Mouse (Mus musculus): ENCODE measurements around the gene Ech1. TPM values are rescaled to one million over a fixed set of nuclear protein-coding genes. Genes with fewer than 3 reads are reported as not detected.

The Ech1 gene
- total RNA-seq, 2 experiments from 2014 or later: 110 to 180 TPM

DNA sequence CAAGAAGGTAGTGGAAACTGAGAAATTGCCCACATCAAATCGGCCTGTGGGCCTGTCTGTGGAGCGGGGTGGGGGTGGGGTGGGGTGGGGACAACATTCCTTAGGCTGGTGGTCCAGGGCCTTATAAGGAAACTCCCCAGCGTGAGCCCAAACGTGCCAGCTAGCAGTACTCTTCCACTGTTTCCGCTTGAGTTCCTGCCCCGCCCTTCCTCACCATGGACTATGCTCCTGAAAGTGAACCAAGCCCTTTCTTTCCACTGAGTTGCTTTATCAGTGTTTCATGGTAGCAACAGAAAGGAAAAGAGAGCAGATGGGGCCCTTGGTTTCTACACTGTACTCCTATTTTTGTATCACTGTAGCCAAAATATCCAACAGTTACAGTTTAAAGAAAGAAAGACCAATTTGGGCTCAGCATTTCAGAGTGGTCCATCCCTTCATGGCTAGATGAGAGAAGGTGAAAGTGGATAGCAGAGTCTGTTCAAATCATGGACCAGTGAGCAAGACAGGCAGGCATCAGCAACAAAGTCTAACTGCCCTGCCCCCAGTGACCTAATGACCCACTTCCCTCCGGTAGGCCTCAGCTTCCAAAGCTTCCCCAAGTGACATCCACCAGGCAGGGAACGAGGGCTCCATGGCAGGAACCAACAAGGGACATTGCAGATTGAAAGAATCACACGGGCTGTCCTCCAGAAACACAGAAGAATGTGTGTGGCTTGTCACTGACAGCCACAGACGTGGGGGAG is 22.0 kb upstream of the Ech1 start:
- ATAC-seq (replicated peaks; ENCODE audit: poor library complexity): peak; percentile 62

DNA sequence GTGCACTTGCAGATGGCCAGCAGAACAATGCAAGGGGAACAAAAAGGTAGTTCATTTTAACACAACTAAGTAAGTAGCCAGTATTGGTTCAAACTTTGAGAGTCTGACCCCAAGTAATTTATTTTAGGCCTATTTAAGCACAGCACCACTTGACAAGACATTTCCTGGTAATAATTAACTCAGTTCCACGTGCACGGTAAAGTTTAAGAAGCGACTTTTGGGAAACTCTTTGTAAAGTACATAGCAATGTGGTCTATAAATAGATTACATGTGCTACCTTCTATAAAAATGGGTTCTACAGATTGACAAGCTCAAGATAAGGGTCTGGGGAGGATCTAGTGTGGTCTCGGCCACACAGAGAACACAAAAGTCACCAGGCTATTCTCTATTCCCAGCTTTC is 21.3 kb upstream of the Ech1 start:
- ATAC-seq (replicated peaks; ENCODE audit: poor library complexity): no peak

DNA sequence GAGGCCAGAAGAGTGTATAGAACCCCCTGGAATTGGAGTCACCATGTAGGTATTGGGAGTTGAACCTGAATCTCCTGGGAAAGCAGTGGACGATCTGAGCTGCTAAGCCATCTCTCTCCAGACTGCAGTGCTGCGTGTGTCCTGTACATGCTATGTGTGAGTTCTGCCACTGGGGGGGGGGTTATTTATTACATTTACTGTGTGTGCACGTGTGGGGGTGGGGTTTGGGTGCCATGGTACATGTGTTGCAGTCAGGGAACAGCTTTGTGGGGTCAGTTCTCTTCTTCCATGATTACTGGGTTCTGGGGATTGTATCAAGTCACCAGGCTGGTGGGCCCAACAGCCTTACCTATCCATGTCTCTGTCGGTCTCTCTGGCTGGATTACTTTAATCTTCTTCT is 18.1 kb upstream of the Ech1 start:
- no peak for ATAC-seq (replicated peaks; ENCODE audit: poor library complexity)

GRCm38 (mm10) chr7:28807641-28808220 is 17.3 kb upstream of the Ech1 start:
- no peak for ATAC-seq (replicated peaks; ENCODE audit: poor library complexity)

DNA sequence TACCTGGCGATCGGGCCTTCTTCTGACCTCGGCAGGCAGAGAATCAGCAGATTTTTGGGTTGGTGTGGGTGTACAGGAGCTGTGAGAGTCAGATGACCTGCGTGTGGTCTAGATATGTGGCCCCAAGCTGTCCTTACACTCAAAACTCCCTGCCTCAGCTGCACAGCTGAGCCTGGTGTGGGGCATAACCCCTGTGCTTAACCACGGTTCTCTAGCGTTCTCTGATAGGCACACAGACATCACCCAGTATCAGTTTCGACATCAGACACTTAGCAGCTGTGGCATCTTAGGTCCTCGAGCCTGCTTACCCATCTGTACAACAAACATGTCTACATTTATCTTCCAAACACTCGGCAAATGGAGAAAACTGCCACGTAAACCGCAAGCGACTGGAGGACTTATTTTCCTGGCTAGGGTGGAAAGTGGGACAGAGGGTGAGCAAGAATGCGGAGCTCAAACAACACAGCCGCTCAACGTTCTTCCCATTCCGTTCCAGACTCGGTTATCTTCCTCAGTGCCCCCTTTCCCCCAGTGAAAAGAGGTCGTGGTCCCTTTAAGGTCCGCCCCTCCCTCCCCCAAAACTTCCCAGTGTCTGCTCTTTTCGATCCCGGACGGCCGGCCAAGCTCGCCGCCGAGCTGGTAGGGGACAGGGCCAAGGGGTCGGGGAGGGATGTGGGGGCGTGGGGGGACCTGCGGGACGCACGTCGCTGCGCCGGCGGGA is 16.6 kb upstream of the Ech1 start, which contains the start of gene Hnrnpl:
Gene Hnrnpl (plus strand): TSS at position 321 of the 721 bp plus-strand sequence.
- peak; percentile 8 for ATAC-seq (replicated peaks; ENCODE audit: poor library complexity)

GRCm38 (mm10) chr7:28808957-28809393 is 16.0 kb upstream of the Ech1 start:
- ATAC-seq (replicated peaks; ENCODE audit: poor library complexity): peak; percentile 53

DNA sequence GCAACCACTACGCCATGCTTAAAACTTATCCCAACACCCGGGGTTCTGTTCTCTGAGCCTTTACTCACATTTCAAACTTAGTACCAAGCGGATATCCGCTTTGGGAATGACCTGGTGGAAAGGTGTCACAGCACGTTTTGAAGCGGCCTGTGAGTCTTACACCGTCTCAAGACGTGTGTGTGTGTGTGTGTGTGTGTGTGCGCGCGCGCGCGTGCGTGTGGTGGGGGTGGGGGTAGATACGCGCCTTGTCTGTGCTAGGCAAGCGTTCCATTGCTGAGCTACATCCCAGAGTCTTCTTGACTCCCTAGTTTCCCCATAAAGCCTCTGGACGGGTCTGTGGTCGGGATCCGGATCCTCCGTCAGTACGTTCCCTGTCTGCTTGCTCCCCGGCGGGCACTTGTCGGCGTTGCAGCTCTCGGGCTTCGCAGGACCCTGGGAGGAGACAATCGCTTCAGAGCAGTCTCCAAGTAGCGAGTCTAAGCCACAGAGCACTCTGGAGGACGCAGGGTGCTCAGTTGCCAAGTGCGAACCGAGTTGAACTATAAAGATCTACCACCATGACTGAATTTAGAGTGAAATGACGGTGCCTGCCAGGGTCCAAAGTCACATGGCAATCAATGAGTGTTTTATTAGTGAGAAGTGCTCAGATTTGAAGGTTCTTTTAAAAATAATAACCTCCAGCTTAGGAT is 15.5 kb upstream of the Ech1 start:
- peak; percentile 18 for ATAC-seq (replicated peaks; ENCODE audit: poor library complexity)

DNA sequence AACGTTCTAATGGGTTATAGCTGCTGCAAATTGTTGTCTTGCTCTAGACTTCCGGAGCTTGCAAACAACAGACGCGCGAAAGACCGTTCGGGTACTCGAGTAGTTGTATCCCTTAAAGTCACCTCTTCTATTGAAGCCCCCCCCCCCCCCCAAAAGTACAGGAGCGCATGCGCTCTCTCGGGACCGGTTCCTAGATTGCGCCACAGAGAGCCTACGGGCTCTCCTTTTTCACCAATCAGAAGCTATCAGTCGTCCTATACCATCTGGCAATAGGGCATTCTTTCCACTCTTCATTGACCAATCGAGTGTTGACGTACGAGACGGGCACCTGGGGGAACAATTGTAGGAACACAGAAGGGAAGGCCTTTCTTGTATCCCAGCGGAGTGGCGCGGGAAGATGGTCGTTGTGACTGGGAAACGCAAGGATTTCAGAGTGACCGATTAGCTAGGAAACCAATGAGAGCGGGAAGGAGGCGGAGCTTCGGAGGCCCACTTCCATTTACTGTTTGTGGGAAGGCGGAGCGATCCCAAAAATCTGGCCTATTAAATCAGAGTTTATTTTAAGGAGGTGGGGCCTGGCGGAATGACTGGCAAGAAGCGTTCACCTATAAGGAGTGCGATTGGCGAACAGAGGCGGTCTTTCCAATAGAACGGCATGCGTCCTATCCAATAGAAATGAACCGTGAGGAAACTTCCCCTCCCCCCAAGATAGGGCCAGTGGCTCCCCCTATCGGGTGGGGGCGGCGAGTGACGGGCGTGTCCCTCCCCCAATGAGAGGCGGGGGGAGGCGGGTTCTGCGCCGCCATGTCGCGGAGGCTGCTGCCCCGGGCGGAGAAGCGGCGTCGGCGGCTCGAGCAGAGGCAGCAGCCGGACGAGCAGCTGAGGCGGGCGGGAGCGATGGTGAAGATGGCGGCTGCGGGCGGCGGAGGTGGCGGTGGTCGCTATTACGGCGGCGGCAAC is 14.6 kb upstream of the Ech1 start:
- ATAC-seq (replicated peaks; ENCODE audit: poor library complexity): peak; percentile 64

GRCm38 (mm10) chr7:28811228-28811627 is 13.8 kb upstream of the Ech1 start:
- ATAC-seq (replicated peaks; ENCODE audit: poor library complexity): peak; percentile 28

DNA sequence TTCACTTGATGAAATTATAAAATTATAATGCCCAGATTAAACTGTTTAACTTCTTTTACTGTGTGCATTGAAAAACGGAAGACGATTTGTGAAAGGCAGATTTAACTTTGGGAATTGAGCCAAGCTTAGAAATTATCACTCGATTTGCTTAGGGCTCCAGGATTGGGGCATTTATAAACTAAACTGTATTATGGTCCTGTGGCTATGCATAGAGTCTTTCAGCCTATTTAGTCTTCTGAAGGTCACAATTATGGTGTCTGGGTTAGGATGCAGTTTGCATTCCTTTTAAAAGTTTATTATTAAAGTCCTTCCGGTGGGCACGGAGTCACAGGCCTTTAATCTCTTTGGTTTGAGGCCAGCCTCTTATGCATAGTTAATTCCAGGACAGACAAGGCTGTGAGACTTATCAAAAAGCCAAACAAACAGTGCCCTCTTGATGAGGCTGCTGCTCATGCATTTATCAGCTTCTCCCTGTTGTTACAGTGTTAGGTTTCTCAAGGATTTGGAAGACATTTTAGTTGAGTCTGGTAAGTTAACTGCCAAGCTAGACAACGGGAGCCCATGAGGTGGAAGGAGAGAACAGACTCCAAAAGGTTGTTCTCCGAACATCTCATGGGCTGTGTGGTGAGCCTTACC is 13.3 kb upstream of the Ech1 start:
- no peak for ATAC-seq (replicated peaks; ENCODE audit: poor library complexity)

DNA sequence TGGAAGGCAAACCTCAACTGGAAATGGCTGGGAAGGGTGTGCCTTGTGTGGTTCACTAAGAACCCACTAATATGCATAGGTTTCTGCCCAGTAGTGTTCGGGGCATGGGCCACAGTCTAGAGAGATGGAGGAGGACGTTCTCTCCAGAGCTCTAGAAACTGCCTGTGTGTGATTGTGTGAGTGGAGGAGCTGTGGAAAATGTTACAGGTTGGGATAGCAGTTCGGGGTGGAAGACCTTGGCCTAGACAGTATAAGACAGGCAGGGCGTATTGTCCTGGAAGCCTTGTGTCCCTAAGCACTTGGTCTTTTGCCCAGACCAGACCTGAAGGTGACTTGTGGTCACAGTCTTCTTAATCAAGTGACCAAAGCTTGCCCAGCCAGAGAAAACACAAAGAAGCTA is 12.6 kb upstream of the Ech1 start:
- ATAC-seq (replicated peaks; ENCODE audit: poor library complexity): no peak

GRCm38 (mm10) chr7:28812949-28813348 is 12.1 kb upstream of the Ech1 start:
- ATAC-seq (replicated peaks; ENCODE audit: poor library complexity): no peak

DNA sequence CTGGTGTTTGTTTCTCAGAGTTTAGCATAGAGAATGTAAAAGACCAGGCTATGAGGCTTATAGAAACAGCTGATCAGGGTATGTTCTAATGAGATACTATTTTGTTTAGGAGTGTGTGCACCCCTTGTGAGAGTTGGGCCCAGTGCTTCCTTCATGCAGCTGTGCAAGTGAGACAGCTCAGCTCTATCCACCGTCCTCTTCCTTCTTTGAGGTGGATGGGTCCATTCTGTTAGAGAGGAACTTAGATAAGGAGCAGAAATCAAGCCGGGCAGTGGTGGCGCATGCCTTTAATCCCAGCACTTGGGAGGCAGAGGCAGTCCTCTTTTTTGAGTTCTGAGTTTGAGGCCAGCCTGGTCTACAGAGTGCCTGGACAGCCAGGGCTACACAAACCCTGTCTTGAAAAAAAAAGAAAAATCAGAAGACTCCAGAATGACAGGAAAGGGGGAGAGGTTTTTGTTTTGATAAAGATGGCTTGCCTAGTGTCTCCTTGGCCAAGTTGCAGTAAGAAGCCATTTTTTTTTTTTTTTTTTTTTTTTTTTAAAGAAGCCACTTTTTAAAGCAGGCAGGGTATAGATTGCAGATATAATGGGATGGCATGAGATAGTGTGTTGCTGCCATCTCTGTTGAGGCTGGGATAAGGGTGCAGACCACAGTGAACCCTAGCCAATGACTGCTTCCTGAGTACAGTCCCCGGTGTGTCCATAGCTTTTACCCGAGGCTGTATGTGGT is 10.5 kb upstream of the Ech1 start:
- no peak for ATAC-seq (replicated peaks; ENCODE audit: poor library complexity)

DNA sequence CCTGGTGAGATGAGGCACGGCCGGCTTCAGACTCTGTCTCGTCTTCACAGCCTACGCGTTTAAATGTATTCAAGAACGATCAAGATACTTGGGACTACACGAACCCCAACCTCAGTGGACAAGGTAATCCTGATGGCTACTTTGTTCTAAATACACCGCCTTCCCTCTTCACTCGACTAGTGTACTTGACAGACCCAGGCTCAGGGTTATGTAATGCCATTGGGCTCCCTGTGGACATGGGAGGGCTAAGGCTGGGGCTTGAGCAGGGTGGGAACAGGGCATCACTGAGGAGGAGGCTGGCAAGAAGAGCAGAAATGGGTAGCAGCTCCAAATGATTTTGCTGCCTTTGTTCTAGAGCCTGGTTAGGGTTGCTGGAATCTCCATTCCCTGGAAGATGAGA is 9.8 kb upstream of the Ech1 start:
- no peak for ATAC-seq (replicated peaks; ENCODE audit: poor library complexity)

- ATAC-seq (replicated peaks; ENCODE audit: poor library complexity): no peak
These were observed 8.8 kb upstream of the Ech1 start for GRCm38 (mm10) chr7:28816201-28816600.

- ATAC-seq (replicated peaks; ENCODE audit: poor library complexity): no peak
These were observed 8.1 kb upstream of the Ech1 start for GRCm38 (mm10) chr7:28816920-28817319.

- ATAC-seq (replicated peaks; ENCODE audit: poor library complexity): no peak
These were observed 7.5 kb upstream of the Ech1 start for GRCm38 (mm10) chr7:28817524-28817923.

DNA sequence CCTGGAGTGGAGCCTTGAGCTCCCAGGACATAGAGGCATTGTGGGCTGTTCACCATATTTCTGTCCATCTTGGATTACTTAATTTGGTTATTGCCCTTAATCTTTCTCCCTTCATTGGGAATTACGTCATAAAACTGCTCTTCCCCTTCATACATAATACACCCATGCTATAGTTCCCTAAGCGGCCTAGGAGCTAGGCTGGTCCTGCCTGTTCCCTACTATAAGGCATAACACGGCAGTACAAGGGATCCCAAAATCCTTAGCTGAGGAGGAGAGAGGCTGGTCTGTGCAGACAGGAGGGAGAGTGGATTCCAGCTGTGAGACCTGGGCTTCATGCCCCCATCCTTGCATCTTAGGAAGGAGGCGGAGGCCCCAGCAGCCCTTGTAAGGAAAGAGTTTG is 7.1 kb upstream of the Ech1 start:
- no peak for ATAC-seq (replicated peaks; ENCODE audit: poor library complexity)

- no peak for ATAC-seq (replicated peaks; ENCODE audit: poor library complexity)
These were observed 6.6 kb upstream of the Ech1 start for GRCm38 (mm10) chr7:28818436-28818835.
